Mouse (Mus musculus): ENCODE results near the gene Acot2.

GRCm38 (mm10) chr12:84013701-84014100 is 26.0 kb downstream of the Acot2 start:
- TF ChIP-seq CTCF (IDR thresholded peaks at IDR 0.05; ENCODE audit: borderline replicate concordance, extremely low read depth, insufficient read depth, insufficient read length), result no peak
- TF ChIP-seq POLR2A (IDR thresholded peaks at IDR 0.05; ENCODE audit: borderline replicate concordance, extremely low read depth, insufficient read depth, insufficient read length, poor library complexity, severe bottlenecking), result no peak

All from brain, embryonic 14.5 days (tissue).